Mouse (Mus musculus) regulatory T cell (primary cell): ENCODE results near the gene Slc39a11.

Experiments used
- in situ Hi-C: fragments of 300-600 bp; cut with MboI, MseI; formaldehyde crosslinking; loops from one replicate; pipeline ENCODE4 v1.15.1; 2025; ENCODE audit warnings: high pct_unique_total_duplicates

The Slc39a11 gene

GRCm38 (mm10) chr11:113469919-113470785, 179.7 kb downstream of the Slc39a11 start:
- in situ Hi-C loops: no loop called here

- in situ Hi-C loops: no loop called here
Observed at GRCm38 (mm10) chr11:113468016-113468415, 181.9 kb downstream of the Slc39a11 start.

DNA sequence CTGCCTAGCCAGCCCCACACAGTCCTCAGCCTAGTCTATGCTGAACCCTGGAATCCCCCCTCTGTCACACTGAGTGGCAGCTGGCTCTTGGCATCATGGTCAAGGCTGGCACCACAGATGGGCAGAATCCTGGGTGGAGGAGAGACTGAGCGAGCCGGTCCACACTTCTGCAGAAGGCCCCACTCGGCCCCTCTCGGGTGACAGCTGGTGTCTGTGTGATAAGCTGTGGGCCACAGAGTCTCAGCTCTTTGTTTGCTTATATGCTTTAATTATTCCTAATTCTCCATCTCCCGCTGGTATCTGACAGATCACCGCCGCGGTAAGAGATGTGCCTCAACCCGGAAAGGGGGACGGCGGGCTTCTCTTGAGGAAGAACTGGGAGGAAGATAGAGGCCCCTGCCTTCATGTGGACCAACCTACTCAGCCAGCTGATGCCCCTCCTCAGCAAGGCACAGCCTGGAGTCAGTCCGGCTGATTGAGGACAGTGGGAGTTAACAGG, 182.5 kb downstream of the Slc39a11 start:
- in situ Hi-C loops: no loop called here

DNA sequence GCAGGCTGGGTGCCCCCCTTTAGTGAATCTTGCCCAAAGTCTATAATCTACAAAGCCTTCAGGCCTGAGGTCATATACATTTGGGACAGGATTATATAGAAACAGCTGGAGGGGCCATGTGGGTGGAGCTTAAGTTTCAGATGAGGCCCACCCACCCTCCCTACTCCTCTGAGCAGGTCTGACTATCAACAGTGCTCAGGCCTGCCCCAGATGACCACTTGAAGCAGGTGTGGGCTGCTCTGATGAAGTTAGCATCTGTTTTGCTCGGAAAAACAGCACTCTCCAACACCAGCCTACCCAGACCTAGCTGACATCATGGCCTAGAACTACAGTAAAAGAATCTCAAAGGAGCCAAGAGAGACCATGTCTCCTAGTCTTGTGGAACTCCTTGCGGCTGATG, 189.8 kb downstream of the Slc39a11 start:
- in situ Hi-C loops: no loop called here

GRCm38 (mm10) chr11:113458582-113459210, 191.2 kb downstream of the Slc39a11 start:
- in situ Hi-C loops: no loop called here

- in situ Hi-C loops: no loop called here
Observed at GRCm38 (mm10) chr11:113452861-113453568, 196.9 kb downstream of the Slc39a11 start.

- in situ Hi-C loops: no loop called here
Observed at GRCm38 (mm10) chr11:113451301-113451700, 198.6 kb downstream of the Slc39a11 start.

DNA sequence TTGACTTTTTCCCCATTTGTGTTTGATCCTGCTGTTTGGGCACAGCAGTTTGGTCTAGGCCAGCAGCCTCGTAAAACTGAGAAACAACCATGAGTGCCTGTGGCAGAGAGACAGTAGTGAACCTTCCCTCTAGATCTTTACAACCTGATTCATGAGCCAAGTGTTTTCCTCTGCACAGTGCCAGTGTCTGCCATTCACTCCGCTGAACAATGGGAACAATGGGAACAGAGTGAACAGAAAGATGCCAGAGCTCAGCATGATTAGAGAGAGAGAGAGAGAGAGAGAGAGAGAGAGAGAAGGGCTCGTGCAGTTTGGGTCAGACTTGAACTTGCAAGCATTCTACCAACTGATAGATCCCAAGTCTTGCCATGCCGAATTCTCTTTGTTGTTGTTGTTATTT, 199.2 kb downstream of the Slc39a11 start:
- in situ Hi-C loops: no loop called here

DNA sequence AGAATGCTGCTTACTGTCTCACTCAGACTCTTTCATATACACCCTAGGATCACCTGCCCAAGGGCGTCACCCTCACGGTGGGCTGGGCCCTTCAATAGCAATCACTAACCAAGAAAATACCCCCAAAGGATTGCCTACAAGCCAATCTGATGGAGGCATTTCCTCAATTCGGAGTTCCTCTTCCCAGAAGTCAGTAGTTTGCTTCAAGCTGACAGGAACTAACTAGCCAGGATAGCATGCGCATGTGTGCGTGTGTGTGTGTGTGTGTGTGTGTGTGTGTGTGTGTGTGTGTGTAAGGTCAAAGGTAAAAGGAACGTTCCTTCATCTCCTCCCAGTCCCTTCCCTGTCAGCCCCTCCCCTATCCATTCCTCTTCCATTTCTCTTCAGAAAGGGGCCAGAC, 199.9 kb downstream of the Slc39a11 start:
- in situ Hi-C loops: no loop called here

GRCm38 (mm10) chr11:113442036-113442435, 207.8 kb downstream of the Slc39a11 start:
- in situ Hi-C loops: no loop called here

- in situ Hi-C loops: no loop called here
Observed at GRCm38 (mm10) chr11:113439328-113440030, 210.4 kb downstream of the Slc39a11 start.

- in situ Hi-C loops: no loop called here
Observed at GRCm38 (mm10) chr11:113438915-113439314, 211.0 kb downstream of the Slc39a11 start.

- in situ Hi-C loops: no loop called here
Observed at GRCm38 (mm10) chr11:113437357-113437756, 212.5 kb downstream of the Slc39a11 start.

DNA sequence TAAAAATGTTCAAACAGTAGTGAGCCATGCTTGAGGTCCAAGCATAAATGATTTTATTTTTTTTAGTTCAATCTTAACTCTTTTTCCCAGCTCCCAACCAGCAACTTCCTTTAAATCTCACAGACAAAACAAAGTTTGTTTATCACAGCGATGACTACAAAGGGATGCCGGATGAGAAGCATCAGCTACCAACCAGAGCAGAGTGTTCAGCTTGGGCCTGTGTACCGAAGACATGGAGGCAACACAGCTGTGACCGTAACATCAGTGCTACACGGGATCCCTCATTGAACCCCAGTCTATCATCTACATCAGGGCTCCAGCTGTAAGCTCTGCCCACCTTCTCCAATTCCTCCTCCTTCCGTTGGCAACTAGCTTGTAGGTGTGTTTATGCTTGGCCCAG, 213.6 kb downstream of the Slc39a11 start:
- in situ Hi-C loops: no loop called here

DNA sequence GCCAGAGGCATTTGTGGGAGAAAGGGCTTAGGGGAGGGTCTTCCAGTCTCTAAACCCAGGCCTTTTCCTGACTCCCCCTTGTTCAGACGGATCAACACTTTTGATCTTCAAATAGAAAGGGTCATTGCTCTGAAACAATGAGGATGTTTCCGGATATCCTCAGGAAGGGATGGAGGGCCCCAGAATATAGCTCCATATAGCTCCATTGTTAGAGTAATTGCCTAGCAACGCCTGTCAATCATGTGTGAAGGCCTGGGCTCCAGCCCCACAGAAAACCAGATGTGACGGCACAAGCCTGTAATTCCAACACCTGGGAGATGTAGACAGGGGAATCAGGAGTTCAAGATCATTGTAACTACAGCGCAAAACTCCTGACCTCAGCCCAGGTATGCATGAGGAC, 214.2 kb downstream of the Slc39a11 start:
- in situ Hi-C loops: no loop called here

- in situ Hi-C loops: no loop called here
Observed at GRCm38 (mm10) chr11:113431161-113431560, 218.7 kb downstream of the Slc39a11 start.

DNA sequence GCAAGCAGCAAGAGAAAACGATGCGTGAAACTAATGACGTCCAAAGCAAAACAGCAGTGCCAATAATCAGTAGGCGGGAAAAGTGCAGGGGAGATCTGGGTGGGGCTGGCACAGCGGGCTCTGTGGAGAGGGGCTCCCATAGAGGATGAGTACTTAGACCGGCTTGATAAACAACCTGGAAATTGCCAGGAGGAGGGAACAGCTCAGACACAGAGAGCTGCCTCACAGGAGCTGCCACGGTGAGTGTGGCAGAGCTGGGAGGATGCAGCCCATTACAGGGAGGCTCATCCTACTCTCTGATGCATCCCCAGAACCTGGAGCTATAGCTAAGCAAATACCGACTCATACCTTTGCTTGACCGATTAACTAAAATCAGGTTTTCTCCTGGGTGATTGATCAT, 224.0 kb downstream of the Slc39a11 start:
- in situ Hi-C loops: loop anchor here (10.0 kb wide), 1 partner anchor 399 kb away; no protein-coding TSS in a partner anchor

GRCm38 (mm10) chr11:113425454-113425853, 224.4 kb downstream of the Slc39a11 start:
- in situ Hi-C loops: loop anchor here (10.0 kb wide), 1 partner anchor 399 kb away; no protein-coding TSS in a partner anchor

DNA sequence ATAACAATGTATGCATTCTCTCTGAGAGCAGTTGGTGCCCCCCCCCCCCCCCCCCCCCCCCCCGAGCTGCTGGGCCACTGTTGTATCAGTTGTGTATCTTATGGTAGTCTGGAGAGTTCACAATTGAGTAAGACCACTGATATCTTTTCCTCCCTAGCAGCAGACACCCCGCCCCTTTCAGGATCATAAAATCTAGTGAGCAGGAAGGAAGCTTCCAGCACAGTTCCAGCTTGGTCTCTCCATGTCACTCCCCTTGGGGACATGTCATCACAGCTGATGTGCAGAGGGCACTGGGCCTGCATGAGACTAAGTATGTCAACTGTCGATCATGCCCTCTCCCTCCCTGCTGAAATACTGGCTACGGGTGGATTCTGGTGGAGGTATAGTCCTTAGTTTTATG, 225.1 kb downstream of the Slc39a11 start:
- in situ Hi-C loops: loop anchor here (10.0 kb wide), 1 partner anchor 400 kb away; no protein-coding TSS in a partner anchor

DNA sequence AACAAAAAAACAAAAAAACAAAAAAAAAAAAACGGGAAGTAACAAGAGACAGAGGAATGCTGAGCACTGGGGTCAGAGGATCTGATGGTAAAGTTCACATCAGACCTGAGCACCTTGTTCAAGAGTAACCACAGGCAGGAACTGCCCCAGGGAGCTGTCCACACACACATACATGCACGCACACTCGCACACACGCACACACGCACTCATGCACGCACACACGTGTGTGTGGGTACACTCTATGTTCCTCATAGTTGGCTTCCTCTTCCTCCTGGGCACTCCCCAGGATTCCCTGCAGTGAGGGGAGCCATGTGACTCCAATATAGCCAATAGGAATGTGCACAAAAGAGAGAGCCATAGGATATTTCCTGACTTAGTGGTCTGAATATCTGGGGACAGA, 227.3 kb downstream of the Slc39a11 start:
- in situ Hi-C loops: loop anchor here (10.0 kb wide), 1 partner anchor 402 kb away; no protein-coding TSS in a partner anchor

- in situ Hi-C loops: no loop called here
Observed at GRCm38 (mm10) chr11:113418921-113419655, 230.8 kb downstream of the Slc39a11 start.
